Mouse (Mus musculus) embryo, embryonic 9.5 days (tissue): ENCODE measurements around the gene Krt14.

Source experiments
- DNase-seq: peaks from one replicate; pipeline ENCODE4 v3.0.0-alpha.2; 2017; ENCODE audit errors: extremely low spot score

The Krt14 gene

DNA sequence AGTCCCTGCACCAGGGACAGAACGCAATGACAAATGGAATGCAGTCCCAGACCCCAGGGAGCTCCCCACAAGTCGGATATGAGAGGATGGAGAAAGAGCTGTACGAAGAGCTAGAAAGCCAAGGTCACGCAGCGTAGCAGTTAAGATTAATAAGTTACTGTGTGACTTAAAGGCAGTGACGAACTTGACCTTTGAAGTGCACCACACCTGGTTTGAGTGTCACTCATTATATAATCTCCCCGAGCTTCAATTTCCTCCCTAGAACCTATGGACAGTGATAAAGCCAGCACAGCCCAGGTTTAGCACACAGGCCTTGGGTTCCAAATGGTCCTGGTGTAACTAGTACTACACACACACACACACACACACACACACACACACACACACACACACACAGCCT is 43.0 kb downstream of the Krt14 start:
- DNase-seq: no peak

DNA sequence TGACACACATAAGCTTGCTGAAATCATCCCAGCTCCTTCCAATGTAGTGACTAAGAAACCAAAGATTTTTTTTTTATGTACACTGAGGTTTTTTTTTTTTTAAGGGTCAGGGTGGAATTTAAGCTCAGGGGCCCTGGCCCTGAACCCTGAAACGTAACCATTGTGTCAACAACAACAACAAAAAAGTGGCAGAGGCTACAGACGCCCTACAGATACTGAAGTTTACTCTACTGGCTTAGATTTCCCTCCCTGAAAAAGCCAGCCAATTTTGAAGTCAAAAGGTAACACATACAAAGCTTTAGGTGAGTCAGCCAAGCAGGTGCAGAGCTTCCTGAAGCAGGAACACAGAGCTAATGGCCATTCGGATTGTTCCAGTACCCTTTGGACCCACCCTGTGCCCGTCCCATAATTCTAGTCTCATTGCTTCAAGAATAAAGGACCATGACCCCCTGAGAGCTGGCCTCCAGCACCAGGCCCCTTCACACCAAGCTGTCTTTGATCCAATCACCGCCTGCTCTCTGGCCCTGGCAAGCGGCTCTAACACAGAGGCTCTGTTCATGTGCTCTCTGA is 49.4 kb downstream of the Krt14 start:
- no peak for DNase-seq

DNA sequence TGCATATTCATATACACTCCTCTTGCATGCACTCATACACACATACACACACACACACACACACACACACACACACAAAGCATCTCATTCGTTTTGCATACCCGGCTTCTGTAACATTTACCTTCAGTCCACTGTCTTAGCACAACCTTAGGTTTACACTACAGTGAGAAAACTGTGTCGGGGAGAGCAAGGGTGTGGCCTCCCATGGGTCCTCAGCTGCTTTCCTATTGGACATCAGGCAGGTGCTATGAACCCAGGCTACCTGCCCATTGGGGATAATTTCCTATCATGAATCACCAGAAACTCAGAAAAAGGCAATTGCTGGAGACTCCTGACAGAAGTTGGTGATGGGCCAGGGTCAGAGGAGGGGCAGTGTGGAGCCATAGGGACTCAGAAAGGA is 50.0 kb downstream of the Krt14 start:
- no peak for DNase-seq

DNA sequence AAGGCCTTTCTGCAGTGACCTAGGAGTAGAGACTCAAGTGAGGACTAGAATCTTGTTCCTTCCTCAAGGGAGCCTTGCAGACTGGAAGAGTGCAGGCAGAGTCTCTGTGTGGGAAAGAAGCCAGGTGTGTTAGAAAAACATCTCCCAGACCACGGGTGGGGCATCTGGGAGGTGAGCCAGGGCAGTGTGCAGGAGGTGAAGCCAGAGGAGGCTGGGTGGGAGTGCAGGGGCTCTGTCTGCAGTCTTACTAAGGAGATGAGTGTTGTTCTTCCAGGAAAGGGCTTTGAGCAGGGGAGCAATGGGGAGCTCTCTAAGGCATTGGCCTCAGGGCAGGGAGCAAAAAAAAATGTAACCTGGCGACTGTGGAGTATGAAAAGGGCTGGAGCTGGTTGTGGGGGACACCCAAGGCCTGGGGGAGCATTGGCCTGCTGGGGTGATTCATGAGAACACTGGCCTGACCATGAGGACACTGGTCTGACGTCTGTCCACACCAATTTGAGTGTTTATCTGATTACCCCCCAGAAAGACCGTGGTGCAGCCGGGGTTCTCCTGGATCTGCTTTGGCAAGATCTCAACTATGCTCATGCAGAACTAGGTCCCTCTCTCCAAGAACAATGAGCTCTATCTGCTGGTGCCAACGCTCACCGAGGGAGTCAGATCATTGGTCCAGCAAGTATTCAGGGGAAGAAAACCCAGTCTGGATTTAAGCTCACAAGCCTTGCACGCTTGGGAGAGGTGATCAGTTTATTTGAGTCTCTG is 51.7 kb downstream of the Krt14 start:
- DNase-seq: no peak
